Mouse (Mus musculus): Measurements from ENCODE around the gene Pacrg. TPM values are rescaled to one million over a fixed set of nuclear protein-coding genes. Genes with fewer than 3 reads are reported as not detected.

The Pacrg gene
- polyA plus RNA-seq, 1 experiment, result 5.5 TPM

- no peaks in the 10 kb centered on the region for H3K79me2 ChIP-seq (ENCODE audit: control insufficient read depth, insufficient read depth)
- no peaks in the 10 kb centered on the region for H3K79me3 ChIP-seq (ENCODE audit: low read depth)
- TF ChIP-seq FOSL1 (IDR thresholded peaks at IDR 0.05; ENCODE audit: insufficient read depth, low read length, poor library complexity, severe bottlenecking) (no peak), MYOD1 (IDR thresholded peaks at IDR 0.05; ENCODE audit: control insufficient read depth, insufficient read length, low read depth) (no peak), CEBPB (IDR thresholded peaks at IDR 0.05; ENCODE audit: low read depth) (no peak), CTCF (IDR thresholded peaks at IDR 0.05; ENCODE audit: control insufficient read depth, insufficient read depth, insufficient read length) (no peak), MYOG (IDR thresholded peaks at IDR 0.05; ENCODE audit: control insufficient read depth, extremely low read depth, insufficient read length) (no peak), MAX (IDR thresholded peaks at IDR 0.05) (no peak), USF1 (IDR thresholded peaks at IDR 0.05; ENCODE audit: low read depth) (no peak)
- H3K36me3 ChIP-seq (ENCODE audit: control insufficient read depth, insufficient read depth), result no peaks in the 10 kb centered on the region
- H3K4me3 ChIP-seq (ENCODE audit: insufficient read depth, poor library complexity, severe bottlenecking), result no peak overlapping the region
- no peaks in the 10 kb centered on the region for H3K27me3 ChIP-seq (ENCODE audit: control insufficient read depth, insufficient read depth, insufficient read length)
- no peak overlapping the region for H3ac ChIP-seq (ENCODE audit: control insufficient read depth, insufficient read length, low read depth)
Measured at GRCm38 (mm10) chr17:10575306-10575705, 264.8 kb downstream of the Pacrg start.

DNA sequence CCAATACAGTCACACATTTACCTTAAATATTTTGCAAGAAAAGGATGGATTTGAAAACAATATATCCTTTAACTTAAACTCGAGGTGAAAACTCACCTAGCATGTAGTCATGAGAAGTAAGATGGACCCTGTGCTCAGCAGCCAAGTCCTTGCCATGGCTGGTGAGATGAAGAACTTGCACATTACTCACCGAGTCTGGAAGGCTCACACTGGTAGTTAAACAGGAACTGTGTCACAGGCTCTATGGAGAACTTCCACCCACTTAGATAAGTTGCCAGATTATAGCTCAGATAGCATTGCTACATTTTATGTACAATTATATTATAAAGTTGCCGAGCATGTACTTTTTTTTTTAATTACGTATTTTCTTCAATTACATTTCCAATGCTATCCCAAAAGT lies 267.7 kb downstream of the Pacrg start:
- no peak overlapping the region for H3ac ChIP-seq (ENCODE audit: control insufficient read depth, insufficient read length, low read depth)
- no peaks in the 10 kb centered on the region for H3K36me3 ChIP-seq (ENCODE audit: control insufficient read depth, insufficient read depth)
- no peak overlapping the region for H3K4me3 ChIP-seq (ENCODE audit: insufficient read depth, poor library complexity, severe bottlenecking)
- TF ChIP-seq MAX (IDR thresholded peaks at IDR 0.05), result no peak
- TF ChIP-seq FOSL1 (IDR thresholded peaks at IDR 0.05; ENCODE audit: insufficient read depth, low read length, poor library complexity, severe bottlenecking), result no peak
- no peak for TF ChIP-seq USF1 (IDR thresholded peaks at IDR 0.05; ENCODE audit: low read depth)
- no peak for TF ChIP-seq MYOD1 (IDR thresholded peaks at IDR 0.05; ENCODE audit: control insufficient read depth, insufficient read length, low read depth)
- TF ChIP-seq MYOG (IDR thresholded peaks at IDR 0.05; ENCODE audit: control insufficient read depth, extremely low read depth, insufficient read length), result no peak
- no peak for TF ChIP-seq CTCF (IDR thresholded peaks at IDR 0.05; ENCODE audit: control insufficient read depth, insufficient read depth, insufficient read length)
- no peak for TF ChIP-seq CEBPB (IDR thresholded peaks at IDR 0.05; ENCODE audit: low read depth)
- H3K79me2 ChIP-seq (ENCODE audit: control insufficient read depth, insufficient read depth), result no peaks in the 10 kb centered on the region
- H3K27me3 ChIP-seq (ENCODE audit: control insufficient read depth, insufficient read depth, insufficient read length), result no peaks in the 10 kb centered on the region
- H3K79me3 ChIP-seq (ENCODE audit: low read depth), result no peaks in the 10 kb centered on the region

- Histone ChIP-seq H3K36me3 (ENCODE audit: control insufficient read depth, insufficient read depth) (no peaks in the 10 kb centered on the region), H3K79me3 (ENCODE audit: low read depth) (no peaks in the 10 kb centered on the region), H3K27me3 (ENCODE audit: control insufficient read depth, insufficient read depth, insufficient read length) (no peaks in the 10 kb centered on the region), H3K4me3 (ENCODE audit: insufficient read depth, poor library complexity, severe bottlenecking) (no peak overlapping the region), H3K79me2 (ENCODE audit: control insufficient read depth, insufficient read depth) (no peaks in the 10 kb centered on the region), H3ac (ENCODE audit: control insufficient read depth, insufficient read length, low read depth) (no peak overlapping the region)
- TF ChIP-seq MYOD1 (IDR thresholded peaks at IDR 0.05; ENCODE audit: control insufficient read depth, insufficient read length, low read depth) (no peak), MAX (IDR thresholded peaks at IDR 0.05) (no peak), USF1 (IDR thresholded peaks at IDR 0.05; ENCODE audit: low read depth) (no peak), MYOG (IDR thresholded peaks at IDR 0.05; ENCODE audit: control insufficient read depth, extremely low read depth, insufficient read length) (no peak), CTCF (IDR thresholded peaks at IDR 0.05; ENCODE audit: control insufficient read depth, insufficient read depth, insufficient read length) (no peak)
Measured at GRCm38 (mm10) chr17:10569270-10569669, 270.8 kb downstream of the Pacrg start.

DNA sequence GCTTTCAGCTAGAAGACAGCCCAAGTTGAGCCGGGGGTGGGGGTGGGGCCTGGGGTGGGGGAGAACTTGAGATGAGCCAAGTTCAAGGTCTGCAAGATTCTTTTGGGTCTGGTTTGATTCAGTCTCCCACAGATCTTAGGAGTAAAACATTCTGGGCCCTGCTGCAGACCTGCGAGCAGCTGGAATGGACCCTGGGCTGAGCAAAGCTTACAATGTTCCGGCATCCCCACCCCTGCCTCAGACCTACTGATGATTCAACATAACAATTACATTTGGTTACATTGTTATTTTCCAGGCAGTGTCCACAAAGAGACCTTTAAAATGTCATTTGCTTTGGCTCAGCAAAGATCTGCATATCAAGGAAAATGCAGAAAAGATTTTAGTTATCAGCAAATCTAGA lies 272.7 kb downstream of the Pacrg start:
- H3K79me3 ChIP-seq (ENCODE audit: low read depth), result no peaks in the 10 kb centered on the region
- H3K36me3 ChIP-seq (ENCODE audit: control insufficient read depth, insufficient read depth), result no peaks in the 10 kb centered on the region
- no peak overlapping the region for H3ac ChIP-seq (ENCODE audit: control insufficient read depth, insufficient read length, low read depth)
- no peaks in the 10 kb centered on the region for H3K27me3 ChIP-seq (ENCODE audit: control insufficient read depth, insufficient read depth, insufficient read length)
- no peaks in the 10 kb centered on the region for H3K79me2 ChIP-seq (ENCODE audit: control insufficient read depth, insufficient read depth)
- no peak overlapping the region for H3K4me3 ChIP-seq (ENCODE audit: insufficient read depth, poor library complexity, severe bottlenecking)
- TF ChIP-seq CTCF (IDR thresholded peaks at IDR 0.05; ENCODE audit: control insufficient read depth, insufficient read depth, insufficient read length), result no peak
- TF ChIP-seq MYOG (IDR thresholded peaks at IDR 0.05; ENCODE audit: control insufficient read depth, extremely low read depth, insufficient read length), result no peak
- no peak for TF ChIP-seq MYOD1 (IDR thresholded peaks at IDR 0.05; ENCODE audit: control insufficient read depth, insufficient read length, low read depth)
- no peak for TF ChIP-seq USF1 (IDR thresholded peaks at IDR 0.05; ENCODE audit: low read depth)
- TF ChIP-seq CEBPB (IDR thresholded peaks at IDR 0.05; ENCODE audit: low read depth), result no peak
- TF ChIP-seq MAX (IDR thresholded peaks at IDR 0.05), result no peak
- TF ChIP-seq FOSL1 (IDR thresholded peaks at IDR 0.05; ENCODE audit: insufficient read depth, low read length, poor library complexity, severe bottlenecking), result no peak

- Histone ChIP-seq H3K79me3 (ENCODE audit: low read depth) (no peaks in the 10 kb centered on the region), H3K36me3 (ENCODE audit: control insufficient read depth, insufficient read depth) (no peaks in the 10 kb centered on the region), H3K4me3 (ENCODE audit: insufficient read depth, poor library complexity, severe bottlenecking) (no peak overlapping the region), H3K27me3 (ENCODE audit: control insufficient read depth, insufficient read depth, insufficient read length) (no peaks in the 10 kb centered on the region), H3ac (ENCODE audit: control insufficient read depth, insufficient read length, low read depth) (no peak overlapping the region), H3K79me2 (ENCODE audit: control insufficient read depth, insufficient read depth) (no peaks in the 10 kb centered on the region)
- TF ChIP-seq FOSL1 (IDR thresholded peaks at IDR 0.05; ENCODE audit: insufficient read depth, low read length, poor library complexity, severe bottlenecking) (no peak), CTCF (IDR thresholded peaks at IDR 0.05; ENCODE audit: control insufficient read depth, insufficient read depth, insufficient read length) (no peak)
Measured at GRCm38 (mm10) chr17:10564191-10564590, 275.9 kb downstream of the Pacrg start.

DNA sequence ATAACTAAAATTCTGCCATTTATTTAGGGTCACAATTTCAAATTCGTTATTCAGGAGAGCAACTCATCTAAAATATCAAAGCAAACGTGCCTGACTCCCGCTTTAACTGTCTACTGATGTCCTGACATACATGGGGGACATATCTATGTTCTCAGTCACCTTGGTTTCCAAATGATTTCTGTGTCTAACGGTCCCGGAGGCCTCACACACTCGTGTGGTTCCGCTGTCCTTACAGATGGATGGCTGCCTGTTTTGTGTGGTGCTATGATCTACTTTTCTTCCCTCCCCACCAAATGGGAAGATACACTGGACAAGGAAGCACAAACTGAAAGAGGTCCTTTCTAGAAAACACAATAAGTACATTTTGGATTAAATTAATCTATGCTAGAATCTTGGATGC lies 277.2 kb downstream of the Pacrg start:
- no peaks in the 10 kb centered on the region for H3K79me2 ChIP-seq (ENCODE audit: control insufficient read depth, insufficient read depth)
- no peak overlapping the region for H3ac ChIP-seq (ENCODE audit: control insufficient read depth, insufficient read length, low read depth)
- no peak for TF ChIP-seq CTCF (IDR thresholded peaks at IDR 0.05; ENCODE audit: control insufficient read depth, insufficient read depth, insufficient read length)
- TF ChIP-seq MYOG (IDR thresholded peaks at IDR 0.05; ENCODE audit: control insufficient read depth, extremely low read depth, insufficient read length), result no peak
- no peak for TF ChIP-seq MAX (IDR thresholded peaks at IDR 0.05)
- no peak for TF ChIP-seq USF1 (IDR thresholded peaks at IDR 0.05; ENCODE audit: low read depth)
- TF ChIP-seq MYOD1 (IDR thresholded peaks at IDR 0.05; ENCODE audit: control insufficient read depth, insufficient read length, low read depth), result no peak
- no peaks in the 10 kb centered on the region for H3K36me3 ChIP-seq (ENCODE audit: control insufficient read depth, insufficient read depth)
- H3K27me3 ChIP-seq (ENCODE audit: control insufficient read depth, insufficient read depth, insufficient read length), result no peaks in the 10 kb centered on the region
- no peaks in the 10 kb centered on the region for H3K79me3 ChIP-seq (ENCODE audit: low read depth)
- no peak overlapping the region for H3K4me3 ChIP-seq (ENCODE audit: insufficient read depth, poor library complexity, severe bottlenecking)
